In genomic region chr4:96591791-96592150, GRCm38 (mm10) we compare ENCODE assay signal across 9 mouse cellular contexts. TPM values are rescaled to one million over a fixed set of nuclear protein-coding genes. Genes with fewer than 3 reads are reported as not detected.
DNase-seq lines count a peak whose midpoint lies in the region; ATAC-seq and TF ChIP-seq lines count a peak whose summit lies in the region.
"Had no signal": no experiment of that assay in that cellular context is flagged by ENCODE, and none has a peak within 500 bp of the region (broad histone marks: within the 10 kb centered on the region; RNA-seq: fewer than 3 reads in every experiment).

No protein-coding gene starts in this region.

- DNase-seq in lung, adult 2 months, result no peak
- no peak for DNase-seq in lung, postnatal 25 days (ENCODE audit: low spot score)
- DNase-seq in embryonic facial prominence, embryonic 14.5 days (ENCODE audit: low spot score), result peak; percentile 92
- DNase-seq in heart, postnatal 25 days (ENCODE audit: low spot score), result peak; percentile 40
- DNase-seq in kidney, postnatal 4 days, result peak; percentile 62 to 72
- peak; percentile 38 for DNase-seq in liver, postnatal 0 days
- DNase-seq in retina, postnatal 1 day, result peak; percentile 64
- no peak for DNase-seq in spleen, adult 12 weeks (ENCODE audit: low spot score)

- TF ChIP-seq CTCF in lung, adult 2 months (IDR thresholded peaks at IDR 0.05; ENCODE audit: insufficient read depth, low read length), result peak; percentile 35; the same call in 1 of the 2 replicates
- peak; percentile 41 for TF ChIP-seq CTCF in liver, postnatal 0 days (IDR thresholded peaks at IDR 0.05; ENCODE audit: low read depth)

- TF ChIP-seq POLR2A in lung, adult 2 months (IDR thresholded peaks at IDR 0.05; ENCODE audit: borderline replicate concordance, extremely low read depth, low read depth, low read length), result no peak

- no peaks in the 10 kb centered on the region for H3K36me3 ChIP-seq in embryonic facial prominence, embryonic 14.5 days (ENCODE audit: control insufficient read depth, insufficient read depth, low read length)
- no peaks in the 10 kb centered on the region for H3K36me3 ChIP-seq in liver, postnatal 0 days (replicated peaks; ENCODE audit: insufficient read depth, low read length)

- no peaks in the 10 kb centered on the region for H3K9me3 ChIP-seq in embryonic facial prominence, embryonic 14.5 days (ENCODE audit: control insufficient read depth, low read length)
- H3K9me3 ChIP-seq in liver, postnatal 0 days (ENCODE audit: low read length), result no peaks in the 10 kb centered on the region

- WGBS in lung, adult 2 months, result 15% methylated on average over 4 of the region's 4 CpGs
- 28% methylated on average over 4 of the region's 4 CpGs for WGBS in embryonic facial prominence, embryonic 14.5 days
- 38% methylated on average over 4 of the region's 4 CpGs for WGBS in liver, postnatal 0 days (ENCODE audit: insufficient replicate concordance)

- peak overlapping the region; percentile 64 for H3K4me3 ChIP-seq in lung, adult 2 months (replicated peaks; ENCODE audit: extremely low read depth, low read depth, low read length)
- peak overlapping the region; percentile 37 for H3K4me3 ChIP-seq in embryonic facial prominence, embryonic 14.5 days (ENCODE audit: low read depth, low read length)
- H3K4me3 ChIP-seq in liver, postnatal 0 days (ENCODE audit: low read depth, low read length), result 0 out of 2 replicates have a peak overlapping the region, but pooled peaks have one; percentile 36

- no peaks in the 10 kb centered on the region for H3K27me3 ChIP-seq in embryonic facial prominence, embryonic 14.5 days (replicated peaks; ENCODE audit: control insufficient read depth, insufficient read depth, low read length)
- no peaks in the 10 kb centered on the region for H3K27me3 ChIP-seq in liver, postnatal 0 days (ENCODE audit: insufficient read depth, low read length)
- H3K27me3 ChIP-seq: CH12.LX had no signal

- H3K4me2 ChIP-seq in embryonic facial prominence, embryonic 14.5 days (ENCODE audit: low read depth, low read length), result peak overlapping the region; percentile 67
- peak overlapping the region; percentile 65 for H3K4me2 ChIP-seq in liver, postnatal 0 days (ENCODE audit: low read depth, low read length)

- TF ChIP-seq EP300 in liver, postnatal 0 days (IDR thresholded peaks at IDR 0.05; ENCODE audit: low read depth), result no peak

- peaks cover 3% of the 10 kb centered on the region; the same call in 1 of the 2 replicates for H3K4me1 ChIP-seq in lung, adult 2 months (ENCODE audit: control insufficient read depth, insufficient read depth, low read length)
- H3K4me1 ChIP-seq in embryonic facial prominence, embryonic 14.5 days (ENCODE audit: control insufficient read depth, insufficient read depth, low read length), result no peaks in the 10 kb centered on the region; the same call in 1 of the 2 replicates
- no peaks in the 10 kb centered on the region for H3K4me1 ChIP-seq in liver, postnatal 0 days (ENCODE audit: insufficient read depth)

- ATAC-seq in embryonic facial prominence, embryonic 14.5 days (ENCODE audit: low read depth), result peak; percentile 76
- peak; percentile 25 for ATAC-seq in liver, postnatal 0 days

- H3K9ac ChIP-seq in embryonic facial prominence, embryonic 14.5 days (ENCODE audit: low read depth, low read length), result no peak overlapping the region
- H3K9ac ChIP-seq in liver, postnatal 0 days (replicated peaks), result no peak overlapping the region

- intact Hi-C loops in heart, postnatal 25 days (cut with DNase I), result loop anchor here (5.0 kb wide), 1 partner anchor 39 kb away; the partner anchor contains the start of gene Cyp2j6

- no peak overlapping the region for H3K27ac ChIP-seq in embryonic facial prominence, embryonic 14.5 days (replicated peaks; ENCODE audit: low read depth, low read length)
- no peak overlapping the region for H3K27ac ChIP-seq in liver, postnatal 0 days (ENCODE audit: low read depth)

RNA-seq across cellular contexts. Expression of gene Cyp2j9, which starts 0.4 kb away (rescaled TPM):
- polyA plus RNA-seq in lung, adult 2 months (2012; rRNA removed), result 5.0 and 7.2 TPM in 2 replicates
- 3.3 TPM in 2 replicates for polyA plus RNA-seq in embryonic facial prominence, embryonic 14.5 days (2014; fragmentation: Nextera tagmentation; extraction: Ambion mirVana)
- total RNA-seq in heart, postnatal 25 days (2021), result 1 to 10 TPM in 1 of 2 experiments, under 1 TPM in 1; 0.96 to 1.4 TPM
- polyA plus RNA-seq in liver, postnatal 0 days (2015; fragmentation: Nextera tagmentation; extraction: Ambion mirVana), result 1.5 and 1.8 TPM in 2 replicates
- total RNA-seq: CH12.LX had no signal

RNA-seq across cellular contexts. Expression of gene Cyp2j6, which starts 38.3 kb away (rescaled TPM):
- 3.0 and 3.8 TPM in 2 replicates for polyA plus RNA-seq in lung, adult 2 months (2012; rRNA removed)
- 7.3 and 8.9 TPM in 2 replicates for polyA plus RNA-seq in embryonic facial prominence, embryonic 14.5 days (2014; fragmentation: Nextera tagmentation; extraction: Ambion mirVana)
- 1 to 10 TPM; 2.7 TPM for total RNA-seq in heart, postnatal 25 days (2021)
- polyA plus RNA-seq in liver, postnatal 0 days (2015; fragmentation: Nextera tagmentation; extraction: Ambion mirVana), result 9.2 and 9.6 TPM in 2 replicates
- total RNA-seq: CH12.LX had no signal

Comparison
In these comparisons a context has a peak if more than half of its experiments do, and no peak if none do; other contexts are left out.
1. DNase-seq: peak in embryonic facial prominence, embryonic 14.5 days (single experiment), heart, postnatal 25 days (single experiment), kidney, postnatal 4 days (2 of 2), liver, postnatal 0 days (single experiment) and retina, postnatal 1 day (single experiment); none in lung, adult 2 months (single experiment), lung, postnatal 25 days (single experiment) and spleen, adult 12 weeks (single experiment).
2. Peak in every context shown above with its lines, with median percentiles within 50 percentile points of each other: H3K4me3 ChIP-seq.